Mouse (Mus musculus) ES-E14 (cell line): ENCODE measurements around the gene Ptprt.

Experiments used
- HCFC1 ChIP-seq: IDR thresholded peaks from 2 replicates; pipeline ENCODE4 v1.6.1; 2012; ENCODE audit warnings: low read length, inconsistent platforms, borderline replicate concordance; ENCODE audit not compliant: insufficient read depth
- ZC3H11A ChIP-seq: IDR thresholded peaks from 2 replicates; pipeline ENCODE4 v1.6.1; 2012; ENCODE audit warnings: low read depth, mild to moderate bottlenecking, inconsistent platforms, low read length, borderline replicate concordance

- no peak for TF ChIP-seq ZC3H11A
- TF ChIP-seq HCFC1, result no peak
Measured at GRCm38 (mm10) chr2:161880941-161881340, 780.0 kb downstream of the Ptprt start.
